Mouse (Mus musculus): ENCODE data around the gene Plcb4.

- TF ChIP-seq HCFC1 (IDR thresholded peaks at IDR 0.05; ENCODE audit: borderline replicate concordance, insufficient read depth, low read length) (no peak), CHD2 (IDR thresholded peaks at IDR 0.05; ENCODE audit: low read depth, low read length) (no peak), ZC3H11A (IDR thresholded peaks at IDR 0.05; ENCODE audit: borderline replicate concordance, low read depth, low read length) (no peak), ZNF384 (IDR thresholded peaks at IDR 0.05; ENCODE audit: low read depth, low read length) (no peak)
Measured at GRCm38 (mm10) chr2:135717232-135718134, 58.7 kb downstream of the Plcb4 start.
